Mouse (Mus musculus): Measurements from ENCODE around the gene Olfr826.

DNA sequence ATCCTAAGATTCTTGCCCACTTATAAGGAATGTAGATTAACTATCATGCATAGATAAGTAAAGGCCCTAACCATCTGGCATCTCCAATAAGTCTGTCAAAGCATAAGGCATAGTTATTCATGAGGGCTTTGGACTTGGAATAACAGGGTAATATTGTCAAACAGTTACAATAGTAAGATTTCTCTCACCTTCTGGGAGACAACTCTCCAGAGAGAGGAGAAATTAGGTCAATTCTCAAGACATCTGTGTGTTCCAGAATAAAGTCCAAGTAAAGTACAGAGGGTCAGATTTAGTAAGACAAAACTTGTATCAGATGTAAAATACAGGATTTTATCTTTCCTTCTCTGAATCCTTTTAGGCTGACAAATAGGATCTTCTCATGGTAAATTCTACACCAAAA is 17.3 kb downstream of the Olfr826 start, which contains the start of gene Olfr825:
- TF ChIP-seq GATA1 (IDR thresholded peaks at IDR 0.05; ENCODE audit: low read depth, low read length) (no peak), TAL1 (IDR thresholded peaks at IDR 0.05; ENCODE audit: low read length) (no peak)
